Mouse (Mus musculus): ENCODE results near the gene Fam110c. TPM values are rescaled to one million over a fixed set of nuclear protein-coding genes. Genes with fewer than 3 reads are reported as not detected.

Fam110c gene
- polyA plus RNA-seq, 1 experiment from 2014 or later = 6.9 TPM

DNA sequence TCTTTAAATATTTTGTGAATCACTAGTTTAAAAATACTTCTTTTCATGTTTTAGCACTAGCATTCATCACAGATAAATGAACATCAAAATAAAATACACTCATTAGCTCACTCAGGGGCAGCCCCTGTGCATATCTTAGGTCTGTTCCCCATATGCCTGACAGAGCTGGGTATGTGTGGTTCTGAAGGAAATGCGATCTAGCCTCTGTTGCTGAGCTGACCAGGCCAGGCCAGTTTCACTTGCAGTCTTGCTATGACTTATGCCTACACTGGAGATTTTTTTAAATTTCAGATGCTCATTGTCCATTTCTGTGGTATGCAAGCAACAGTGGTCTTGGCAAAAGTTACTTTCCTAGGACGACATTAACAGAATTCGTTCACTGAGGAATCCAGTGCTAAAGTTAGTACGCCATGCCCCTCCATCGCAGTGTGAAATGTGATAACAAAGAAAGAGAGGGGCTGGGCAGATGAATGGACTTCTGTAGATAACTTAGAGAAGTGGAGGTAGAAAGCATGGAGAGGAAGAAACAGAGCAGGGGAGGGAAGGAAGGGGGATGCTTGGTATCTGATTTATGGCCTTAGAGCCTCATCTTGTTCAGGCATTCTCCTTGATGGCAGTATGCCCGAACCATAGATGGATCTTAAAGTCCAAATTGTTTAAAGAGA, 7.4 kb downstream of the Fam110c start:
- TF ChIP-seq EP300 (IDR thresholded peaks at IDR 0.05; ENCODE audit: low read depth) (no peak), CTCF (IDR thresholded peaks at IDR 0.05; ENCODE audit: low read depth) (no peak)
- Histone ChIP-seq H3K4me1 (ENCODE audit: insufficient read depth) (peaks cover 50% of the 10 kb centered on the region), H3K36me3 (replicated peaks; ENCODE audit: insufficient read depth, low read length) (0 out of 2 replicates have a peak, but pooled peaks cover 4% of the 10 kb centered on the region), H3K27me3 (ENCODE audit: insufficient read depth, low read length) (no peaks in the 10 kb centered on the region), H3K9ac (replicated peaks) (no peak overlapping the region), H3K4me3 (ENCODE audit: low read depth, low read length) (no peak overlapping the region), H3K9me3 (ENCODE audit: low read length) (no peaks in the 10 kb centered on the region), H3K4me2 (ENCODE audit: low read depth, low read length) (no peak overlapping the region), H3K27ac (ENCODE audit: low read depth) (peak overlapping the region; percentile 58)
- DNase-seq (no peak), ATAC-seq (no peak)
- 60% methylated on average over 6 of the region's 6 CpGs for WGBS (ENCODE audit: insufficient replicate concordance)

DNA sequence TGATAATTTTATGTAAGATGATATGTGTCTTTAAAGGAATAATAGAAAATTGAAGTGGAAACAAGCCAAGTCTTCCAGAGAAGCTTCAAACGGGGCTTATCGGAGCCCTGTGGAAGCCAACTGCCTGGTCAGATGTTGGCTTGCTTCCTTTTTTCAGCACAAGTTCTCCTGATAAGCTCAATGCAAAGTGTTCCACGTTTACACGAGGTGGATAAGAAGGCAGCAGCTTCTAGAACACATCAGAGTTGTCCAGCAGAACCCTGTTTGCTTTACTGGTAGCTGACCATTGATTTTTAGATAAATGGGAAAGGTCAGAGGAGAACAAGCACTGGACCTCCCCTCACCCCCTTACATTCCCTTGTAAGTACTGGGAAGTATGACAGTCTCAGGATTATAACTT, 9.3 kb downstream of the Fam110c start:
- no peak for DNase-seq
- no peak overlapping the region for H3K9ac ChIP-seq (replicated peaks)
- H3K4me2 ChIP-seq (ENCODE audit: low read depth, low read length) = peak overlapping the region; percentile 43
- 11% methylated on average over 4 of the region's 4 CpGs for WGBS (ENCODE audit: insufficient replicate concordance)
- H3K27ac ChIP-seq (ENCODE audit: low read depth) = peak overlapping the region; percentile 69
- no peaks in the 10 kb centered on the region for H3K9me3 ChIP-seq (ENCODE audit: low read length)
- H3K36me3 ChIP-seq (replicated peaks; ENCODE audit: insufficient read depth, low read length) = 0 out of 2 replicates have a peak, but pooled peaks cover 4% of the 10 kb centered on the region
- no peak overlapping the region for H3K4me3 ChIP-seq (ENCODE audit: low read depth, low read length)
- H3K4me1 ChIP-seq (ENCODE audit: insufficient read depth) = peaks cover 42% of the 10 kb centered on the region
- TF ChIP-seq CTCF (IDR thresholded peaks at IDR 0.05; ENCODE audit: low read depth) = no peak
- peak; percentile 76 for TF ChIP-seq EP300 (IDR thresholded peaks at IDR 0.05; ENCODE audit: low read depth)
- peak; percentile 79 for ATAC-seq
- H3K27me3 ChIP-seq (ENCODE audit: insufficient read depth, low read length) = no peaks in the 10 kb centered on the region

DNA sequence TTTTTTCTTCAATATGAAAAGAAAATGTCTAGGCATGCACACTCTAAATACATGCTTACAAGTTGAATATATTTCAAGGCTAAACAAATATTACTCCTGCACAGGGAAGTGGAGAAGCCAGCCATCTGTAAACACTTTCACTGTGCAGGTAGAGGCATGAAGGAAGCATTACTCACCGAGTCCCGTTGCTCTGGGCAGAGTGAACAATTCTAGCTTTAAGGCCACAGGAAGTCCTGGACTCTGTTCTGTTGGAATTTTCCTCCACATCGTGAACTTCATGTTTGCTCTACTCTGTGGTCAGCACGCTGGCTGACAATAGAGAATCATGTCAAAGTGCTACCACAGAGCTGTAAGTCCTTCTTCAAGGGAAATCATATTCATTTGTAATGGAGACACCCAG, 9.7 kb downstream of the Fam110c start:
- H3K4me1 ChIP-seq (ENCODE audit: insufficient read depth) = peaks cover 40% of the 10 kb centered on the region
- 26% methylated on average over 4 of the region's 4 CpGs for WGBS (ENCODE audit: insufficient replicate concordance)
- H3K9me3 ChIP-seq (ENCODE audit: low read length) = no peaks in the 10 kb centered on the region
- peak; percentile 77 for ATAC-seq
- no peak for TF ChIP-seq EP300 (IDR thresholded peaks at IDR 0.05; ENCODE audit: low read depth)
- TF ChIP-seq CTCF (IDR thresholded peaks at IDR 0.05; ENCODE audit: low read depth) = no peak
- H3K9ac ChIP-seq (replicated peaks) = no peak overlapping the region
- H3K27ac ChIP-seq (ENCODE audit: low read depth) = peak overlapping the region; percentile 69
- no peak for DNase-seq
- 0 out of 2 replicates have a peak, but pooled peaks cover 4% of the 10 kb centered on the region for H3K36me3 ChIP-seq (replicated peaks; ENCODE audit: insufficient read depth, low read length)
- peak overlapping the region; percentile 43 for H3K4me2 ChIP-seq (ENCODE audit: low read depth, low read length)
- no peaks in the 10 kb centered on the region for H3K27me3 ChIP-seq (ENCODE audit: insufficient read depth, low read length)
- H3K4me3 ChIP-seq (ENCODE audit: low read depth, low read length) = no peak overlapping the region

DNA sequence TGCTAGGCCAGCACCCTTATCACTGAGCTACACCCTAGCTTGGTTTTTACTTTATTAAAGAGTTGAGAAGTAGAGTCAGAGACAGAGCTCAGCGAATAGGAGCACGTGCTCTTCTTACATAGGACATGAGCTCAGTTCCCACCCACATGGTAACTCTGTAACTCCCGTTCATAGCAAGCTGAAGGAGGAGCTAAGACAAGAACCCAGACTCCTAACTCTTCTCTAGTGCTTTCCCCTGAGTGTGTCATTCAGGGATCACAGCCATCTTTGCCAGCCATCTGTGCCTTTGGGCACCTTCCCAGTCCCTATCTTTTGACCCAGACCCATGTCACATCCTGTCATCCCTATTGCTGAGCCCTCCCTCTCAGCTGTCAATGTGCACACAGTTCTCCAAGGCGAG, 13.4 kb downstream of the Fam110c start:
- H3K4me3 ChIP-seq (ENCODE audit: low read depth, low read length) = no peak overlapping the region
- TF ChIP-seq EP300 (IDR thresholded peaks at IDR 0.05; ENCODE audit: low read depth) (peak; percentile 66), CTCF (IDR thresholded peaks at IDR 0.05; ENCODE audit: low read depth) (no peak)
- DNase-seq (peak; percentile 39), ATAC-seq (peak; percentile 75)
- 58% methylated on average over 4 of the region's 4 CpGs for WGBS (ENCODE audit: insufficient replicate concordance)
- H3K4me1 ChIP-seq (ENCODE audit: insufficient read depth) = peaks cover 23% of the 10 kb centered on the region
- no peaks in the 10 kb centered on the region for H3K9me3 ChIP-seq (ENCODE audit: low read length)
- H3K36me3 ChIP-seq (replicated peaks; ENCODE audit: insufficient read depth, low read length) = no peaks in the 10 kb centered on the region
- no peak overlapping the region for H3K27ac ChIP-seq (ENCODE audit: low read depth)
- H3K9ac ChIP-seq (replicated peaks) = no peak overlapping the region
- H3K4me2 ChIP-seq (ENCODE audit: low read depth, low read length) = no peak overlapping the region
- no peaks in the 10 kb centered on the region for H3K27me3 ChIP-seq (ENCODE audit: insufficient read depth, low read length)

DNA sequence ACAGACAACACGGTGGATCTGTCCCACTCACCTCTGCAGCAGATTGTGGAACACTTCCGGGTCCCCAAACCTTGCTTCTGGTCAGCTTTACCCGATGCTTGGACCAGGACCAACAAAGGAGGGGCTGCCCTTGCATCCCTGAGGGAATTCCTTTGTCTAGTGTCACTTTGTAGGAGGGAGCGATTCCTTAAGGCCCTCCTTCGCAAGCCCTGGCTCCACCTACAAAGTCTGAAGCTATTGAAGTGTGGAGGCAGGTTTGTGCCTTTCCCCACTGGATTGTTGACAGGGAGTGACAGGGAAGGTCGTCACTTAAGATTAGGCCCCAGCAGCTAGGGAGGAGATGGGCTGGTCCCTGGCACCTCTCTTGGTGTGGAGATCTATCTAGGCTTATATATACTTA, 16.7 kb downstream of the Fam110c start:
- no peaks in the 10 kb centered on the region for H3K36me3 ChIP-seq (replicated peaks; ENCODE audit: insufficient read depth, low read length)
- no peaks in the 10 kb centered on the region for H3K9me3 ChIP-seq (ENCODE audit: low read length)
- no peak for TF ChIP-seq CTCF (IDR thresholded peaks at IDR 0.05; ENCODE audit: low read depth)
- TF ChIP-seq EP300 (IDR thresholded peaks at IDR 0.05; ENCODE audit: low read depth) = no peak
- no peak overlapping the region for H3K9ac ChIP-seq (replicated peaks)
- no peak overlapping the region for H3K4me3 ChIP-seq (ENCODE audit: low read depth, low read length)
- H3K27ac ChIP-seq (ENCODE audit: low read depth) = no peak overlapping the region
- H3K4me2 ChIP-seq (ENCODE audit: low read depth, low read length) = no peak overlapping the region
- ATAC-seq (no peak), DNase-seq (no peak)
- no peaks in the 10 kb centered on the region for H3K27me3 ChIP-seq (ENCODE audit: insufficient read depth, low read length)
- H3K4me1 ChIP-seq (ENCODE audit: insufficient read depth) = peaks cover 4% of the 10 kb centered on the region; the same call in 1 of the 2 replicates
- WGBS (ENCODE audit: insufficient replicate concordance) = 45% methylated on average over 6 of the region's 6 CpGs

DNA sequence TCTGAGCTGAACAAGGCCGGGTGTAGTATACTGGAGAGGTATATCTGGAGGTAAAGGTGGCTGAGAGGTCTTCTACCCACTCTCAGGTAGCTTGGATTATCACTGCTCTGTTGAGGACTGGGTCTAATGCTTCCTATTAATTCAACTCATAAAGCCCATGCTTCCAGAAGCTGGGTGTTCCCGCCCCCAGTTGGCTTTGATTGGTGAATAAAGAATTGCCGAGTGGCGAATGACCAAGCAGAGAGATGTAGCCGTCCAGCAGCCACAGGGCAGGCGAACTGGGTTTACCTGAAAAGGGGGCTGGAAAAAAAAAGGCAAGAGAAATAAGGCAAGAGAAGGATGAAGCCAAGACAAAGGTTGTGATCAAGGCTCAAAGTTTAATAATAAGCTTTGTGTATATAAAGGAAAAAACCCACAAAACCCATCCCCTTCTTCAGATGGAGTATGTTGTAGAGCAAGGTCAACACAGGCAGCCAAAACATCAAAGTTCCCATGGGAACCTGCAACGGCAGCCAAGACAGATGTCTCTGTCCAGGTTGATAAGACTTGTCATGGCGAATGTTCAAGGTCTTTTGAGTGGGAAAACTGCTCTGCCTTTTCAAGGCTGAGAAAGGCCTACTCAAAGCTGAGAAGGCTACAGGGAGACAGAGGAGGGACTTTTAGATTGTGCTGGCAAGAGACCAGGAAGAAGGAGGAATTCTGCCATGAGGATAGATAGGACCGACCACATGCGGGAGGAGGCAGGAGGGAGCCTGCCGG, 17.4 kb downstream of the Fam110c start:
- WGBS (ENCODE audit: insufficient replicate concordance) = 74% methylated on average over 11 of the region's 11 CpGs
- DNase-seq (no peak), ATAC-seq (no peak)
- Histone ChIP-seq H3K9me3 (ENCODE audit: low read length) (no peaks in the 10 kb centered on the region), H3K9ac (replicated peaks) (no peak overlapping the region), H3K36me3 (replicated peaks; ENCODE audit: insufficient read depth, low read length) (no peaks in the 10 kb centered on the region), H3K4me2 (ENCODE audit: low read depth, low read length) (no peak overlapping the region), H3K4me3 (ENCODE audit: low read depth, low read length) (no peak overlapping the region), H3K27me3 (ENCODE audit: insufficient read depth, low read length) (no peaks in the 10 kb centered on the region), H3K27ac (ENCODE audit: low read depth) (no peak overlapping the region), H3K4me1 (ENCODE audit: insufficient read depth) (peaks cover 4% of the 10 kb centered on the region; the same call in 1 of the 2 replicates)
- TF ChIP-seq EP300 (IDR thresholded peaks at IDR 0.05; ENCODE audit: low read depth) (no peak), CTCF (IDR thresholded peaks at IDR 0.05; ENCODE audit: low read depth) (no peak)
